Mouse (Mus musculus): Measurements from ENCODE around the gene Phox2a.

Gene Phox2a

DNA sequence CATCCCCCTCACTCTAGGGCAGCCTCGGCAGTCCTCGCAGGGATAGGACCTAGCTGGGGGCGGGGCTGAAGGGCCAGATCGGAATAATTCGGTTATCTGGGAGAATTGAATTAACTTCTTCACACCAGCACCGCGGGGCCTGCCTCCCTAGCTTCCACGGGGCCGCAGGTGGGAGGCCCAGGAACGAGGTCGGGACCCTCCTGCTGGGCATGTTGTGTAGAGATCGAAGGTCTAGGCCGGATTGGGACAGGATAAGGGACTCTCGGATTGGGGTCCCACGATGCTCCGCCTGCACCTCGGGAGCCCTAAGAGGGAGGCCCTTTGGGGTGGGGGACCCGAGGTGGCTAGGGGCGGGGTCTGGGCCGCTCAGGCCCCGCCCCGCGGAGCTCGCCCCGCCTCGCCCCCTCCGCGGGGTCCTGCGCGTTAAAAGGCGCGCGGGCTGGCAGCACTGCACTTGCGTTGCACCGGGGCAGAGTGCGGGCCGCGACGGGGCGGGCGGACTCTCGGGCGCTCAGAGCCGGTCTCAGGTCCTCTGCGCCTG is at the start of gene Phox2a:
Phox2a (plus strand) TSS at position 453 of the 541 bp plus-strand sequence.
- no peak for DNase-seq (ENCODE audit: low read depth, low spot score)

DNA sequence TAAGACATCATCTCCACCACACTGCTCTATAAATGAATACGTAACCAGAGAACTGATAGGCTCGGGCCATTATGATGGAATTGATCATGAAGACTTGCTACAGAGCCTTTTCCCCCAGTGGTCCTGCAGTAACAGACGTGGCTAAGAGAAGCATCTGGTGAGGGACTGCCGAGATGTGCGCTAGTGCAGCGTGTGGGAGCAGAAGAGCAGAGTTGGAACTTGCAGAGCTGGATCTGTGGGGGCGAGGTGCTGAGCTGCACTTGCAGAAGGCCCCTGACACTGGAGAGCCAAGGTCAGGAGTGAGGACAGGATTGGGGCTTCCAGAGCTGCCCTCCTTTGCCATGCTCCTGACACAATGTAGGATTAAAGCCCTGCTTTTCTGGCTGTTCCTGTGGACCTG is 48.1 kb upstream of the Phox2a start:
- no peak for DNase-seq (ENCODE audit: low read depth, low spot score)

- DNase-seq (ENCODE audit: low read depth, low spot score) = no peak
Observed at GRCm38 (mm10) chr7:101771604-101772003, 46.5 kb upstream of the Phox2a start.

DNA sequence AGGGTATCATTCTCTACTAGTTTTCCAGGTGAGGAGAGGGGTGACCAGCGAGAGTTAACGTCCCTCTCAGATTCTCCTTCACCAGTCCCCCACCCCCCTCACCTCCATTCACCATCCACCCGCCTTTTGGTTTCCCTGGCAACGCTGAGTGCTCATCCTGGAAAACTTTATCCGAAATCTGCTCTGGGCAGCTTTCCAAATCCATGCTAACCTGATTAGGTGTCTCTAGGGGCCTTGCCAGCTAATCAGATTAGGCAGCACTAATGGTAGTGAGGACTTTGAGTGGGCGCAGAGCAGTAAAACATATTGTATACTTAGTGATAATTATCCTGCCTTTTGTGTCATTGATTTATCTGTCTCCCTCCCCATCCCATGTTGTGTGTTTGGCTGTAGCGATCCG is 45.4 kb upstream of the Phox2a start:
- DNase-seq (ENCODE audit: low read depth, low spot score) = peak; percentile 28

DNA sequence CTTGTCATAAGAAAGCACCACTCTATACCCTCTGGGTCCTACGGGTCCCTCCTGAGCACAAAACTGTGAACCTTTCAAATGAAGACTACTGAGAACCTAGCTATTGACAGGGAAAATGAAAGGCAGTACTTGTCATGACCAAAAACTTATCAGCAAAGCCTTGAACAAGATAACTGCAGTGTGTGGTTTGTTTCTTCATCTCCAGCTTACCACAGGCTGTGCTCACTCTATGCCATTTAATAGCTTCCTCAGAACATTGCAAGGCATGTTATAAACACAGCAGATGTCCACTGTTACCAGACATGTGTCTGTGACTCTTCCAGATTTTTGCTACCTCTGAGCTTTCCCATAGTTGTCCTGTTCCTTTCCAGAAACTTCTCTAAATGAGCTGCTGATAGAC is 41.1 kb upstream of the Phox2a start:
- DNase-seq (ENCODE audit: low read depth, low spot score) = no peak

- no peak for DNase-seq (ENCODE audit: low read depth, low spot score)
Observed at GRCm38 (mm10) chr7:101820295-101821030, 2.4 kb downstream of the Phox2a start.

DNA sequence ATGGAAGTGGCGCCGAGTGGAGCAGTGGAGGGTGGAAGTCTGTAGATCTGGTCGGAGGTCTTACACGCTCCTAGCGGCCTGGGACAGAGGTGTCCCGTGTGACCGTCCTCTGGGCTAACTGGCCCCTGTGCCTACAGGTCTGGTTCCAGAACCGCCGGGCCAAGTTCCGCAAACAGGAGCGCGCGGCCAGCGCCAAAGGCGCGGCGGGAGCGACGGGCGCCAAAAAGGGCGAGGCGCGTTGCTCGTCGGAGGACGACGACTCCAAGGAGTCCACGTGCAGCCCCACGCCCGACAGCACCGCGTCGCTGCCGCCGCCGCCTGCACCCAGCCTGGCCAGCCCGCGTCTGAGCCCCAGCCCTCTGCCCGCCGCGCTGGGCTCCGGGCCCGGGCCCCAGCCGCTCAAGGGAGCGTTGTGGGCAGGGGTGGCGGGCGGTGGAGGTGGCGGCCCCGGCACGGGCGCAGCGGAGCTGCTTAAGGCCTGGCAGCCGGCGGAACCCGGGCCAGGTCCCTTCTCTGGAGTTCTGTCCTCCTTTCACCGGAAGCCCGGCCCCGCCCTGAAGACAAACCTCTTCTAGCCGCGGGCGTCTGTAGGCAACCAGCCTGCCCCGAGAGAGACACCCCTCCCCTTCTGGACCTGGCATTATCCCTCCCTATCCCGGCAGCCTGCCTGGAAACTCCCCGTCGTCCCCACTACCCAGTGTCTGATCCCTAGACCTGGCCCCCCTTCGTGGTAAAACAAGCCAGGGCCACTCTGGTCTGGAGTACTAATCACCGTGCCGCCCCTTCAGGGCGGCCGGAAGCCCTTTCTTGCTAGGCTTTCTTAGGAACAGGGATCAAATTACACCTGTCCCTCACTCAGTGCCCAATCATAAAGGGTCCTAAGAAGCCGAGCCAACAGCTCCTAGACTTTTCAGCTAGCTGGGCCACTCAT is 3.7 kb downstream of the Phox2a start:
- no peak for DNase-seq (ENCODE audit: low read depth, low spot score)

DNA sequence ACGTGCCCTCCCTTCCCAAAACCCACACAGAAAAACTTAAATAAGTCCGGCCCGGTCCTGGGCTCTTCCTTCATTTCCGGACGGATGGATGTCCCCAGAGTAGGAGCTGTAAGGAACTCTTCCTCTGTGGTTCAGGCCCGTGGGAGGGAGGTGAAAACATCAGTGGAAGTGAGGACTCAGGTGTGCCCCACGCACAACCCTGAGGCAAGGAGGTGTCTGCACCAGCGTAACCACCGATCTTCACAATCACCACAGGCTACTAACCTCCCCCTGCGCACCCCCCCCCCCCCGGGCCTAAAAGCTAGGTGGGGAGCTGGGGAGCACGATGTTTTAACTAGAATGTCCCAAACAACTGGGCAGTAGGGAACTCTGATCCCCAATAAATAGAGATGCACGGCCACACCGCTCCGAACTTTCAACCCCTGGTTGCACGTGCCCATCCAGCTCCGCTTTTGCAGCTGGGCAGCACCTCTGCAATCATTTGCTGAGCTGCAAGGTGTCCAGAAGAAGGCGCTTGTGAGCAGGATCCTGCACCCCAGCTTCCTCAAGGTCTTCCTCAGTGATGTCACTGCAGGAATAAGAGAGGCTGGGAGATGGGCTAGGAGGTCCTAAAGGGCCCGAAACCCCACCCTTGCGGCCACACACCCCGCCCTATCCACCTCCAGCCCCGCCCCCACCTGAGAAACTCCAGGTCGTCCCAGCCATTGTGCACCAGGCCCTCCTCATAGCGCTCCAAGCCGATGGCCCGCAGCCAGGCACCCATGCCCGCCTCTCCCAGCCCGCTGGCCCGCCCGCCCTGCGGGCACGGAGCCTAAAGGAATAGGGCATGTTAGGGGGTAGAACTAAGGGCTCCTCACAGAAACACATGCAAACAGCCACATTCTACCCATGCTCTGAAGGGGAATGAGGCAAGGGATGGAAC is 5.0 kb downstream of the Phox2a start:
- no peak for DNase-seq (ENCODE audit: low read depth, low spot score)

DNA sequence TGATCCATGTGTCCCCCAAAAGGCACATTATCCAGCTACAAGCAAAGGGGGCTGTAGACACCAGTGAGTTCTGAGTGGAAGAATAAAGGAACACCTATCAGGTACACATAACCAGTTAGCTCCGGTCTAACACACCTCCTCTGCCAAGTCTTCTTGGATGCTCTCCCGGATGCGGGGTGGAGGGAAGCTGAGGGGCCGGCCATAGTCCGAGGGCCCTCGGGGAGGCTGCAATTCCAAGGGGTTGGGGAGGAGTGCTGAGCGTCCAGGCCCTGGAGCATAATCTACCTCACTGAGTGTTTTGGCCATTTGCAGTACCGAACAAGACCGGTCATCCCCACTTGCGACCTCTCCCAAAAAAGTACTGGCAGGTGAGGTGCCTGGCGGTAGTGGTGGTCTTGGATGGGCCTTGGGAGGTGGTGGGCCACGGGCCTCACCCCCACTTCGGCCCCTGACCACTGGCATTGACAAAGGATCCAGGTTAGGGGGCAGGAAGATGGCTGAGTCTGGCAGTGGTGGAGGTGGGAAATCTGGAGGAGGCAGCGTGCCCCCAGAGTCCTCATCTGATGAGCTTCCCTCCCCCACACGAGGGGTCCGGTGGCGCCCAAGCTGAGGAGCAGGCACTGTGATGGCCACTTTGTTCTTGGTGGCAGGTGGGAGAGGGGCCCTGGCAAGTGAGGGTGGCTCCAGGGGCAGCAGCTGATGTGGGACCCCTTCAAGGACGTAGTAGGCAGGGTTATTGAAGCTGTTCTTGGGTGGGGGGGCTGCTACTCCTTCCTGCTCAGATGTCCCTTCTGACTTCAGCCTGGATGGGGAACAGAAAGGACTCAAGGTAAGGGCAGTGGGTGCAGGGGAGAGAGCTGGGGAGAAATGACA is 5.9 kb downstream of the Phox2a start:
- DNase-seq (ENCODE audit: low read depth, low spot score) = no peak

- DNase-seq (ENCODE audit: low read depth, low spot score) = no peak
Observed at GRCm38 (mm10) chr7:101830373-101830772, 12.3 kb downstream of the Phox2a start.

- DNase-seq (ENCODE audit: low read depth, low spot score) = no peak
Observed at GRCm38 (mm10) chr7:101831437-101831836, 13.3 kb downstream of the Phox2a start.

- no peak for DNase-seq (ENCODE audit: low read depth, low spot score)
Observed at GRCm38 (mm10) chr7:101832372-101832771, 14.3 kb downstream of the Phox2a start.

GRCm38 (mm10) chr7:101833352-101833751 is 15.2 kb downstream of the Phox2a start:
- DNase-seq (ENCODE audit: low read depth, low spot score) = no peak

DNA sequence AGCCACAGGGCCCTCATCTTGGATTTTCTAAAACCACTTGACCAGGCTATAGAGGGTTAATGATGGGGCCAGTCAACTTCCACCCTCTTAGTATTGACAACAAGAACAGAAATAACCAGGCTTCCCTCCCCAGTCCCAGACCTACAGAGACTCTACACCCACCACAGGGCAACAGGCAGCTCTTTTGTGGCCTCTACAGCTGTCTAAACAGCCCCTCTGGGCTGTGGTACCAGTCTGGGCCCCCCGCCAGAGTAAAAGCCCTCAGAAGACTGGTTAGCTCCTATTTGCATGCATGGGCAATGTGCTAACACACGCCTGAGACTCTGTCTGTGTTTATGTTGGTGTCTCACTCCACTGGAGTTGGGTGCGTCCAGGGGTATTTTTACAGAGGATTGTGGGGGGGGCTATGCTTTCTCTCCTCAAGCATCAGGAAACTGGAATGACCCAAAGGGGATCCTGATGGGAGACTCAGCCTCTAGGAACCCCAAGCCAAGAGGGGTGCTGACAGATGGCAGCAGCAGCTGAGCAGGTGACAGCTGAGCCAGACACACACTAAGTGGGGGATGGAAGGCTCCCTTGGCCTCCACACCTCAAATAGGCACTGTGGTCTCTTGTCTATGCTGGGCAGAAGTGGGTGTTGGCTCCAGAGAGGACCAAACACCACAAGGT is 15.9 kb downstream of the Phox2a start:
- peak; percentile 22 for DNase-seq (ENCODE audit: low read depth, low spot score)

DNA sequence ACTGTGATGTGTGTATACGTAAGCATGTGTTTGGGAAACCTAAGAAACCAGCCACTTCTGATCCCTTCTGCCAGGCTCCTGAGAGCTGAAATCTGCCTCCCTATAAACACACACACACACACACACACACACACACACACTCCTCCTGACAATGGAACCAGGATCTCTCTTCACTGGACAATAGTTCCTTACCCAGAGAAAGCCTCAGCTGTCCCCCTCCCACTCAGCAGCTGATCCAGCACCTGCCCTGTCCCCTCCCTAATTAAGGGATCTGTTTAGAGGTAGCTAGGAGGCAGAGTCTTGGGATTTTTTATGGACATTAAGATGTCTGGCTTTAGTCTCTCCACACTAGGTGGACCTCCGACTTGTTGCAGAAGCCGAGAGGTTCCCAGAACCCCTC is 16.8 kb downstream of the Phox2a start:
- no peak for DNase-seq (ENCODE audit: low read depth, low spot score)

- DNase-seq (ENCODE audit: low read depth, low spot score) = no peak
Observed at GRCm38 (mm10) chr7:101835457-101836109, 17.5 kb downstream of the Phox2a start.

DNA sequence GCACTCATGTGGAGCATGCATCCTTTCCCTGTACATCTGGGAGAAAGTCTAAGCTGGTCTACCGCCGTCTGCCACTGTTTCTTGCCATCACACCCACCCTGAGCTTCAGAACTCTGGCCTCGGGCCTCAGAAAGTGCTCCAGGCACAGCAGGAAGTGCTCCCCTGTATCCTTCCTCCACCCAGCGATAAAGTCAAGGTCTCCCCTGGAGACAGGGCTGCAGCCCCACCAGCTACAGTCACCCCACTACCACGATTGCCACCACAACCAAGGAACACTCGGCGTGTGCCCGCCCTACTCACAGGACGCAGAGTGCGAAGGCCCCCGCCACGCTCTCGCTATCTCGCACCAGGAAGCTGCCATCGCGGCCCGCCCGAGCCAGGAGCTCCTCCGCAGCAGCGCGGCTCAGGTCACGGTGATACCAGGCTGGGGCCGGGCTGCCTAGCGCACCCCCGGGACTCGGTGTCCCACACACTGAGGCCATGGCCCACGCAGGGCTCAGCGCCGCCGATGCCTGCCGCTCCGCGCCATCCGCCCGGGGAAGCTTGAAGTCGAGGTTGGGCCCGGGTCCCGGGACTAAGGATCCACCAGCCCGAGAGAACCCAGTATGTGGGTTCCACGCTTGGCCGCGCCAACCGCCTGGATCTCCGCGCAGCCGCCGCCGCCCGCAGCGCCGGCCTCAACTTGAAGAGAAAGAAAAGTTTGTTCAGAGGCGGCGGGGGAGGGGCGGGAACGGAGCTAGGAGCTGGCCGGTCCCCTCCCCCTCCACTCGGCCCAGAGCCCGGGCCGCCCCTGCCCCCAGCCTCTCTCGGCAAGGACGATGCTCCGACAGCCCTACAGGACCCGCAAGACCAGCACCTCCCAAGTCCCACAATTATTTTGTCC is 18.4 kb downstream of the Phox2a start:
- no peak for DNase-seq (ENCODE audit: low read depth, low spot score)

DNA sequence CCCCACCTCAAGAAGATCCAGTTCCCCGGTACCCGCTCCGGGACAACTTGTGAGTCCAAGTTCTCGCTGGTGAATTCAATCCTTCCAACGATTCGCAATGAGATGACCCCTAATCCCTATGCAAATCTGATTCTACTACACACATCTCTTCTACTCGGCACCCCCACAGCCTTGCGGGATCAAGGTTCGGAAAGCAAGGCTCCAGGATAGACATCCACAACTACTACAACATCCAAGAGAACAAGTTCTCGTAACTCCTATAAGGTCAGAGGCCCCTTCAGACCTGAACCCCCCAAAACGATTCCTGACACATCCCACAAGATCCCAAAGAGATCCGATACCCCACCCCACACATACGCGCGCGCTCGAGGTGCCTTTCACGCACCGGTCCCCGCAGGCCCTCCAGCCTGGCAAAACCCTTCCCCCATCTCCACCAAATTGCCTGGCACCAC is 19.1 kb downstream of the Phox2a start:
- DNase-seq (ENCODE audit: low read depth, low spot score) = no peak

Measured in brain, embryonic 18.5 days (tissue).